Mouse (Mus musculus) myocyte (in vitro differentiated cells): ENCODE data around the gene Cdk5rap2. TPM values are rescaled to one million over a fixed set of nuclear protein-coding genes. Genes with fewer than 3 reads are reported as not detected.

Experiments
- H3K27me3 ChIP-seq: one replicate; pipeline ENCODE4 v1.6.1; 2011; ENCODE audit not compliant: control insufficient read depth, insufficient read depth, insufficient read length
- H3K36me3 ChIP-seq: one replicate; pipeline ENCODE4 v1.6.1; 2011; ENCODE audit not compliant: control insufficient read depth, insufficient read depth
- H3K4me2 ChIP-seq: one replicate; pipeline ENCODE4 v1.6.1; 2011; ENCODE audit warnings: low read depth, control low read depth
- H3K4me3 ChIP-seq: one replicate; pipeline ENCODE4 v1.5.1; 2011; ENCODE audit warnings: mild to moderate bottlenecking, control low read depth, moderate library complexity
- H3K79me2 ChIP-seq: one replicate; pipeline ENCODE4 v1.6.1; 2011; ENCODE audit not compliant: control insufficient read depth, insufficient read depth
- H3ac ChIP-seq: one replicate; pipeline ENCODE4 v1.6.1; 2011; ENCODE audit not compliant: control insufficient read depth, insufficient read length
- CEBPB ChIP-seq: IDR thresholded peaks from 2 replicates; pipeline ENCODE4 v1.6.1; 2011; ENCODE audit warnings: mild to moderate bottlenecking, moderate library complexity; ENCODE audit not compliant: poor library complexity, insufficient read depth, severe bottlenecking
- E2F4 ChIP-seq: IDR thresholded peaks from one replicate; pipeline ENCODE4 v1.6.1; 2011; ENCODE audit warnings: mild to moderate bottlenecking, control low read depth, moderate library complexity; ENCODE audit not compliant: insufficient read depth
- MAX ChIP-seq: IDR thresholded peaks from one replicate; pipeline ENCODE4 v1.6.1; 2011; ENCODE audit warnings: low read depth, mild to moderate bottlenecking, control low read depth
- MYOD1 ChIP-seq, 3 experiments: IDR thresholded peaks; one replicate each; pipeline ENCODE4 v1.6.1; 2011; ENCODE audit warnings: control low read depth in 2 of 3, low read depth in 2 of 3, mild to moderate bottlenecking in 2 of 3, moderate library complexity in 1 of 3; ENCODE audit not compliant: insufficient read length in 2 of 3, control insufficient read depth in 1 of 3
- MYOG ChIP-seq, 3 experiments: IDR thresholded peaks; one replicate each; pipeline ENCODE4 v1.6.1; 2011; ENCODE audit warnings: control low read depth in 2 of 3, low read depth in 2 of 3, mild to moderate bottlenecking in 2 of 3; ENCODE audit not compliant: insufficient read length in 2 of 3, control insufficient read depth in 1 of 3, insufficient read depth in 1 of 3
- POLR2A ChIP-seq: IDR thresholded peaks from one replicate; pipeline ENCODE4 v1.6.1; 2011; ENCODE audit warnings: low read depth, mild to moderate bottlenecking, control low read depth, moderate library complexity; ENCODE audit not compliant: insufficient read length
- POLR2AphosphoS2 ChIP-seq: IDR thresholded peaks from one replicate; pipeline ENCODE4 v1.6.1; 2011; ENCODE audit warnings: low read depth, control low read depth; ENCODE audit not compliant: insufficient read length
- REST ChIP-seq: IDR thresholded peaks from one replicate; pipeline ENCODE4 v1.6.1; 2011; ENCODE audit warnings: mild to moderate bottlenecking, control low read depth, moderate library complexity; ENCODE audit not compliant: insufficient read depth, insufficient read length
- SRF ChIP-seq: IDR thresholded peaks from one replicate; pipeline ENCODE4 v1.6.1; 2011; ENCODE audit warnings: low read depth; ENCODE audit not compliant: control insufficient read depth, insufficient read length
- TCF12 ChIP-seq: IDR thresholded peaks from one replicate; pipeline ENCODE4 v1.6.1; 2011; ENCODE audit warnings: mild to moderate bottlenecking, control low read depth; ENCODE audit not compliant: poor library complexity, insufficient read depth, severe bottlenecking
- TCF3 ChIP-seq: IDR thresholded peaks from one replicate; pipeline ENCODE4 v1.6.1; 2011; ENCODE audit warnings: low read depth, control low read depth; ENCODE audit not compliant: insufficient read length
- USF1 ChIP-seq: IDR thresholded peaks from one replicate; pipeline ENCODE4 v1.6.1; 2011; ENCODE audit warnings: low read depth, mild to moderate bottlenecking, control low read depth, moderate library complexity
- polyA plus RNA-seq: library from polyadenylated mRNA; unstranded; fragments of >200 nt; fragmentation: generic; extraction: Trizol; gene quantifications from one replicate; pipeline ENCODE4 v1.2.1, GENCODE M21; 2012; ENCODE audit warnings: missing spikeins

Gene Cdk5rap2
- polyA plus RNA-seq, 1 experiment: 13.8 TPM

GRCm38 (mm10) chr4:70327436-70327835 lies 82.8 kb downstream of the Cdk5rap2 start:
- Histone ChIP-seq H3K4me2 (no peak overlapping the region), H3K79me2 (no peaks in the 10 kb centered on the region), H3K4me3 (no peak overlapping the region), H3K27me3 (no peaks in the 10 kb centered on the region), H3K36me3 (peaks cover 4% of the 10 kb centered on the region), H3ac (no peak overlapping the region)
- no peak for TF ChIP-seq REST
- no peak for TF ChIP-seq CEBPB
- no peak for TF ChIP-seq USF1
- no peak for TF ChIP-seq POLR2A
- no peak for TF ChIP-seq MAX

- no peaks in the 10 kb centered on the region for H3K79me2 ChIP-seq
Measured at GRCm38 (mm10) chr4:70321586-70321985, 88.7 kb downstream of the Cdk5rap2 start.

GRCm38 (mm10) chr4:70312170-70312569 lies 98.1 kb downstream of the Cdk5rap2 start:
- Histone ChIP-seq H3K4me2 (no peak overlapping the region), H3K36me3 (peaks cover 17% of the 10 kb centered on the region), H3K79me2 (no peaks in the 10 kb centered on the region), H3K27me3 (no peaks in the 10 kb centered on the region), H3ac (no peak overlapping the region), H3K4me3 (no peak overlapping the region)
- TF ChIP-seq TCF12 (no peak), MYOG (IDR thresholded peaks at IDR 0.05; ENCODE audit: control insufficient read depth in 1 of 3, insufficient read depth in 1 of 3, insufficient read length in 2 of 3, low read depth in 2 of 3) (no peak), E2F4 (no peak), CEBPB (no peak), REST (no peak), USF1 (no peak), POLR2A (no peak), POLR2AphosphoS2 (no peak), TCF3 (no peak), MAX (no peak), SRF (no peak), MYOD1 (IDR thresholded peaks at IDR 0.05; ENCODE audit: control insufficient read depth in 1 of 3, insufficient read length in 2 of 3, low read depth in 2 of 3) (no peak)

More at GRCm38 (mm10) chr4:70321586-70321985, 88.7 kb downstream of the Cdk5rap2 start:
- Histone ChIP-seq H3ac (no peak overlapping the region), H3K4me3 (no peak overlapping the region), H3K27me3 (no peaks in the 10 kb centered on the region), H3K36me3 (peaks cover 9% of the 10 kb centered on the region), H3K4me2 (no peak overlapping the region)
- TF ChIP-seq MYOD1 (IDR thresholded peaks at IDR 0.05; ENCODE audit: control insufficient read depth in 1 of 3, insufficient read length in 2 of 3, low read depth in 2 of 3): peak in 1 of 3 experiments; percentile 50
- TF ChIP-seq MAX: no peak
- TF ChIP-seq TCF12: no peak

- peaks cover 14% of the 10 kb centered on the region for H3K36me3 ChIP-seq
Measured at GRCm38 (mm10) chr4:70311530-70311929, 98.7 kb downstream of the Cdk5rap2 start.

GRCm38 (mm10) chr4:70307230-70307629 lies 103.0 kb downstream of the Cdk5rap2 start:
- no peak overlapping the region for H3K4me2 ChIP-seq
- no peak for TF ChIP-seq POLR2AphosphoS2
- TF ChIP-seq MYOD1 (IDR thresholded peaks at IDR 0.05; ENCODE audit: control insufficient read depth in 1 of 3, insufficient read length in 2 of 3, low read depth in 2 of 3): no peak
- TF ChIP-seq CEBPB: 0 out of 2 replicates have a peak, but pooled peaks have one; percentile 12
- TF ChIP-seq POLR2A: no peak
- H3K4me3 ChIP-seq: no peak overlapping the region
- H3K79me2 ChIP-seq: no peaks in the 10 kb centered on the region
- no peak overlapping the region for H3ac ChIP-seq
- no peaks in the 10 kb centered on the region for H3K27me3 ChIP-seq
- H3K36me3 ChIP-seq: peaks cover 5% of the 10 kb centered on the region

More at GRCm38 (mm10) chr4:70311530-70311929, 98.7 kb downstream of the Cdk5rap2 start:
- Histone ChIP-seq H3ac (no peak overlapping the region), H3K4me2 (no peak overlapping the region), H3K79me2 (no peaks in the 10 kb centered on the region), H3K4me3 (no peak overlapping the region), H3K27me3 (no peaks in the 10 kb centered on the region)
- TF ChIP-seq SRF (no peak), TCF12 (no peak), CEBPB (no peak), REST (no peak), E2F4 (no peak), USF1 (no peak), POLR2A (no peak), MAX (no peak), MYOG (IDR thresholded peaks at IDR 0.05; ENCODE audit: control insufficient read depth in 1 of 3, insufficient read depth in 1 of 3, insufficient read length in 2 of 3, low read depth in 2 of 3) (no peak), POLR2AphosphoS2 (no peak), TCF3 (no peak), MYOD1 (IDR thresholded peaks at IDR 0.05; ENCODE audit: control insufficient read depth in 1 of 3, insufficient read length in 2 of 3, low read depth in 2 of 3) (no peak)
